Mouse (Mus musculus) lung, postnatal 0 days (tissue): Measurements from ENCODE around the gene Evi2a. TPM values are rescaled to one million over a fixed set of nuclear protein-coding genes. Genes with fewer than 3 reads are reported as not detected.
A peak's percentile ranks its signal among the peaks of the same experiment; 100 is the strongest.

Experiments
- ATAC-seq: fragments of 200-750 bp; cut with Nextera tagmentation; 2 replicates; pipeline ENCODE4 v1.8.0; 2017; ENCODE audit warnings: moderate library complexity
- DNase-seq: peaks from one replicate; pipeline ENCODE4 v3.0.0-alpha.2; 2016; ENCODE audit warnings: low spot score
- H3K27ac ChIP-seq: fragments of 300-500 bp; sonication (generic); 2 replicates; pipeline ENCODE4 v1.5.1; 2014; ENCODE audit warnings: antibody characterized with exemption, mild to moderate bottlenecking, low read length, mixed read lengths
- H3K27me3 ChIP-seq: fragments of 300-500 bp; sonication (generic); replicated peaks from 2 replicates; pipeline ENCODE4 v1.6.1; 2014; ENCODE audit warnings: low read length, mixed read lengths; ENCODE audit not compliant: insufficient read depth
- H3K36me3 ChIP-seq: fragments of 300-500 bp; sonication (generic); 2 replicates; pipeline ENCODE4 v1.6.1; 2014; ENCODE audit warnings: low read length, mixed read lengths; ENCODE audit not compliant: insufficient read depth
- H3K4me1 ChIP-seq: fragments of 300-500 bp; sonication (generic); 2 replicates; pipeline ENCODE4 v1.6.1; 2014; ENCODE audit warnings: antibody characterized with exemption, low read depth, low read length, mixed read lengths; ENCODE audit not compliant: insufficient read depth
- H3K4me2 ChIP-seq: fragments of 300-500 bp; sonication (generic); replicated peaks from 2 replicates; pipeline ENCODE4 v1.6.1; 2014; ENCODE audit warnings: low read depth, mild to moderate bottlenecking, low read length, moderate library complexity, mixed read lengths
- H3K4me3 ChIP-seq: fragments of 300-500 bp; sonication (generic); 2 replicates; pipeline ENCODE4 v1.5.1; 2014; ENCODE audit warnings: low read depth, low read length
- H3K9ac ChIP-seq: fragments of 300-500 bp; sonication (generic); replicated peaks from 2 replicates; pipeline ENCODE4 v1.6.1; 2014; ENCODE audit warnings: low read depth, mild to moderate bottlenecking
- H3K9me3 ChIP-seq: fragments of 300-500 bp; sonication (generic); 2 replicates; pipeline ENCODE4 v1.6.1; 2016; ENCODE audit warnings: low read length, mixed read lengths
- CTCF ChIP-seq: IDR thresholded peaks from 2 replicates; pipeline ENCODE4 v1.5.1; 2016; ENCODE audit warnings: antibody characterized with exemption, mild to moderate bottlenecking
- EP300 ChIP-seq: IDR thresholded peaks from 2 replicates; pipeline ENCODE4 v1.6.1; 2016; ENCODE audit warnings: antibody characterized with exemption, mild to moderate bottlenecking, control low read depth
- WGBS: fragments of 180-500 bp; shearing (Covaris S2); extraction: QIAGEN DNeasy Blood & Tissue Kit; methylation state at CpG from one replicate; pipeline ENCODE4 v1.1.7; 2014; 5-methylcytosine and 5-hydroxymethylcytosine counted together
- polyA plus RNA-seq: library from polyadenylated mRNA; unstranded; fragments of >200 nt; fragmentation: Nextera tagmentation; extraction: Ambion mirVana; gene quantifications from 2 replicates; pipeline ENCODE4 v1.2.1, GENCODE M21; 2015

The Evi2a gene
- 6.4 and 8.0 TPM in 2 replicates for polyA plus RNA-seq

- Histone ChIP-seq H3K27me3 (no peaks in the 10 kb centered on the region), H3K27ac (no peak within 1 kb of the TSS), H3K4me1 (no peaks in the 10 kb centered on the region), H3K9me3 (no peaks in the 10 kb centered on the region), H3K4me2 (no peak within 1 kb of the TSS), H3K36me3 (no peaks in the 10 kb centered on the region), H3K4me3 (no peak within 1 kb of the TSS; the same call in 1 of the 2 replicates), H3K9ac (no peak within 1 kb of the TSS)
- ATAC-seq (no peak), DNase-seq (peak; percentile 53)
- TF ChIP-seq EP300 = no peak
- no peak for TF ChIP-seq CTCF
- 76% methylated on average over 7 of the region's 7 CpGs for WGBS
Observed at GRCm38 (mm10) chr11:79530333-79530761, at the start of gene Evi2a, which contains the start of gene Evi2. Gene Evi2a, minus strand, starts transcription at chr11:79530609. Gene Evi2, minus strand, starts transcription at chr11:79530589.

GRCm38 (mm10) chr11:79577741-79578140, 47.3 kb upstream of the Evi2a start:
- Histone ChIP-seq H3K4me1 (no peaks in the 10 kb centered on the region), H3K9ac (no peak overlapping the region), H3K36me3 (peaks cover 6% of the 10 kb centered on the region; the same call in 1 of the 2 replicates), H3K4me2 (no peak overlapping the region), H3K9me3 (no peaks in the 10 kb centered on the region), H3K4me3 (no peak overlapping the region), H3K27me3 (no peaks in the 10 kb centered on the region), H3K27ac (no peak overlapping the region)
- DNase-seq (peak; percentile 78), ATAC-seq (peak; percentile 58)
- TF ChIP-seq EP300 = no peak
- TF ChIP-seq CTCF = peak; percentile 83
- WGBS = 41% methylated on average over 5 of the region's 5 CpGs

GRCm38 (mm10) chr11:79575383-79576073, 45.1 kb upstream of the Evi2a start:
- no peak for DNase-seq
- no peak overlapping the region for H3K9ac ChIP-seq
- no peak for ATAC-seq
- no peaks in the 10 kb centered on the region for H3K27me3 ChIP-seq
- H3K36me3 ChIP-seq = peaks cover 10% of the 10 kb centered on the region; the same call in 1 of the 2 replicates
- H3K4me3 ChIP-seq = no peak overlapping the region
- no peaks in the 10 kb centered on the region for H3K4me1 ChIP-seq
- WGBS = 89% methylated on average over 14 of the region's 14 CpGs
- TF ChIP-seq EP300 (no peak), CTCF (no peak)
- H3K9me3 ChIP-seq = no peaks in the 10 kb centered on the region
- H3K4me2 ChIP-seq = no peak overlapping the region
- no peak overlapping the region for H3K27ac ChIP-seq

- Histone ChIP-seq H3K27me3 (no peaks in the 10 kb centered on the region), H3K4me3 (no peak overlapping the region), H3K36me3 (peaks cover 18% of the 10 kb centered on the region), H3K9me3 (no peaks in the 10 kb centered on the region), H3K4me2 (no peak overlapping the region), H3K27ac (no peak overlapping the region), H3K4me1 (no peaks in the 10 kb centered on the region), H3K9ac (no peak overlapping the region)
- ATAC-seq (no peak), DNase-seq (no peak)
- 80% methylated on average over 3 of the region's 3 CpGs for WGBS
- TF ChIP-seq CTCF (no peak), EP300 (no peak)
Observed at GRCm38 (mm10) chr11:79573836-79574235, 43.4 kb upstream of the Evi2a start.

- no peak overlapping the region for H3K4me2 ChIP-seq
- DNase-seq = no peak
- whole genome bisulfite sequencing = 90% methylated on average over 2 of the region's 2 CpGs
- no peak overlapping the region for H3K9ac ChIP-seq
- no peak for ATAC-seq
- H3K4me3 ChIP-seq = no peak overlapping the region
- no peak overlapping the region for H3K27ac ChIP-seq
- H3K9me3 ChIP-seq = no peaks in the 10 kb centered on the region
- TF ChIP-seq EP300 (no peak), CTCF (no peak)
- no peaks in the 10 kb centered on the region for H3K4me1 ChIP-seq
- H3K36me3 ChIP-seq = peaks cover 34% of the 10 kb centered on the region
- no peaks in the 10 kb centered on the region for H3K27me3 ChIP-seq
Observed at GRCm38 (mm10) chr11:79570319-79570718, 39.9 kb upstream of the Evi2a start.

- Histone ChIP-seq H3K9me3 (no peaks in the 10 kb centered on the region), H3K36me3 (peaks cover 38% of the 10 kb centered on the region), H3K4me1 (no peaks in the 10 kb centered on the region), H3K27ac (no peak overlapping the region), H3K4me2 (no peak overlapping the region), H3K27me3 (no peaks in the 10 kb centered on the region), H3K4me3 (no peak overlapping the region), H3K9ac (no peak overlapping the region)
- no peak for ATAC-seq
- TF ChIP-seq EP300 (no peak), CTCF (no peak)
- no peak for DNase-seq
- WGBS = 85% methylated on average over 11 of the region's 11 CpGs
Observed at GRCm38 (mm10) chr11:79568197-79568911, 37.9 kb upstream of the Evi2a start.
